Mouse (Mus musculus) myocyte (in vitro differentiated cells): Measurements from ENCODE around the gene Adgre5. TPM values are rescaled to one million over a fixed set of nuclear protein-coding genes. Genes with fewer than 3 reads are reported as not detected.

Experiments
- H3K27me3 ChIP-seq: one replicate; pipeline ENCODE4 v1.6.1; 2011; ENCODE audit not compliant: control insufficient read depth, insufficient read depth, insufficient read length
- H3K36me3 ChIP-seq: one replicate; pipeline ENCODE4 v1.6.1; 2011; ENCODE audit not compliant: control insufficient read depth, insufficient read depth
- H3K4me2 ChIP-seq: one replicate; pipeline ENCODE4 v1.6.1; 2011; ENCODE audit warnings: low read depth, control low read depth
- H3K4me3 ChIP-seq: one replicate; pipeline ENCODE4 v1.5.1; 2011; ENCODE audit warnings: mild to moderate bottlenecking, control low read depth, moderate library complexity
- H3K79me2 ChIP-seq: one replicate; pipeline ENCODE4 v1.6.1; 2011; ENCODE audit not compliant: control insufficient read depth, insufficient read depth
- H3ac ChIP-seq: one replicate; pipeline ENCODE4 v1.6.1; 2011; ENCODE audit not compliant: control insufficient read depth, insufficient read length
- CEBPB ChIP-seq: IDR thresholded peaks from 2 replicates; pipeline ENCODE4 v1.6.1; 2011; ENCODE audit warnings: mild to moderate bottlenecking, moderate library complexity; ENCODE audit not compliant: poor library complexity, insufficient read depth, severe bottlenecking
- E2F4 ChIP-seq: IDR thresholded peaks from one replicate; pipeline ENCODE4 v1.6.1; 2011; ENCODE audit warnings: mild to moderate bottlenecking, control low read depth, moderate library complexity; ENCODE audit not compliant: insufficient read depth
- MAX ChIP-seq: IDR thresholded peaks from one replicate; pipeline ENCODE4 v1.6.1; 2011; ENCODE audit warnings: low read depth, mild to moderate bottlenecking, control low read depth
- MYOD1 ChIP-seq, 3 experiments: IDR thresholded peaks; one replicate each; pipeline ENCODE4 v1.6.1; 2011; ENCODE audit warnings: control low read depth in 2 of 3, low read depth in 2 of 3, mild to moderate bottlenecking in 2 of 3, moderate library complexity in 1 of 3; ENCODE audit not compliant: insufficient read length in 2 of 3, control insufficient read depth in 1 of 3
- MYOG ChIP-seq, 3 experiments: IDR thresholded peaks; one replicate each; pipeline ENCODE4 v1.6.1; 2011; ENCODE audit warnings: control low read depth in 2 of 3, low read depth in 2 of 3, mild to moderate bottlenecking in 2 of 3; ENCODE audit not compliant: insufficient read length in 2 of 3, control insufficient read depth in 1 of 3, insufficient read depth in 1 of 3
- POLR2A ChIP-seq: IDR thresholded peaks from one replicate; pipeline ENCODE4 v1.6.1; 2011; ENCODE audit warnings: low read depth, mild to moderate bottlenecking, control low read depth, moderate library complexity; ENCODE audit not compliant: insufficient read length
- POLR2AphosphoS2 ChIP-seq: IDR thresholded peaks from one replicate; pipeline ENCODE4 v1.6.1; 2011; ENCODE audit warnings: low read depth, control low read depth; ENCODE audit not compliant: insufficient read length
- REST ChIP-seq: IDR thresholded peaks from one replicate; pipeline ENCODE4 v1.6.1; 2011; ENCODE audit warnings: mild to moderate bottlenecking, control low read depth, moderate library complexity; ENCODE audit not compliant: insufficient read depth, insufficient read length
- SRF ChIP-seq: IDR thresholded peaks from one replicate; pipeline ENCODE4 v1.6.1; 2011; ENCODE audit warnings: low read depth; ENCODE audit not compliant: control insufficient read depth, insufficient read length
- TCF12 ChIP-seq: IDR thresholded peaks from one replicate; pipeline ENCODE4 v1.6.1; 2011; ENCODE audit warnings: mild to moderate bottlenecking, control low read depth; ENCODE audit not compliant: poor library complexity, insufficient read depth, severe bottlenecking
- TCF3 ChIP-seq: IDR thresholded peaks from one replicate; pipeline ENCODE4 v1.6.1; 2011; ENCODE audit warnings: low read depth, control low read depth; ENCODE audit not compliant: insufficient read length
- USF1 ChIP-seq: IDR thresholded peaks from one replicate; pipeline ENCODE4 v1.6.1; 2011; ENCODE audit warnings: low read depth, mild to moderate bottlenecking, control low read depth, moderate library complexity
- polyA plus RNA-seq: library from polyadenylated mRNA; unstranded; fragments of >200 nt; fragmentation: generic; extraction: Trizol; gene quantifications from one replicate; pipeline ENCODE4 v1.2.1, GENCODE M21; 2012; ENCODE audit warnings: missing spikeins

Gene Adgre5
- polyA plus RNA-seq, 1 experiment: 137 TPM

GRCm38 (mm10) chr8:83681099-83681498 is 60.0 kb downstream of the Adgre5 start:
- H3K27me3 ChIP-seq: no peaks in the 10 kb centered on the region
- no peak overlapping the region for H3K4me3 ChIP-seq
- H3ac ChIP-seq: no peak overlapping the region
- TF ChIP-seq MAX: no peak
- TF ChIP-seq REST: no peak
- no peak for TF ChIP-seq MYOD1 (IDR thresholded peaks at IDR 0.05; ENCODE audit: control insufficient read depth in 1 of 3, insufficient read length in 2 of 3, low read depth in 2 of 3)
- no peak for TF ChIP-seq TCF12
- no peak for TF ChIP-seq POLR2A
- TF ChIP-seq MYOG (IDR thresholded peaks at IDR 0.05; ENCODE audit: control insufficient read depth in 1 of 3, insufficient read depth in 1 of 3, insufficient read length in 2 of 3, low read depth in 2 of 3): no peak
- TF ChIP-seq E2F4: no peak
- TF ChIP-seq USF1: no peak
- no peak for TF ChIP-seq POLR2AphosphoS2
- TF ChIP-seq TCF3: no peak
- TF ChIP-seq SRF: no peak
- H3K4me2 ChIP-seq: no peak overlapping the region
- H3K79me2 ChIP-seq: no peaks in the 10 kb centered on the region
- peaks cover 17% of the 10 kb centered on the region for H3K36me3 ChIP-seq

GRCm38 (mm10) chr8:83680603-83681002 is 60.5 kb downstream of the Adgre5 start:
- no peak for TF ChIP-seq E2F4
- no peak for TF ChIP-seq REST
- TF ChIP-seq TCF12: no peak
- TF ChIP-seq SRF: no peak
- Histone ChIP-seq H3K36me3 (peaks cover 17% of the 10 kb centered on the region), H3K27me3 (no peaks in the 10 kb centered on the region), H3K79me2 (no peaks in the 10 kb centered on the region), H3K4me2 (no peak overlapping the region), H3ac (no peak overlapping the region), H3K4me3 (no peak overlapping the region)

DNA sequence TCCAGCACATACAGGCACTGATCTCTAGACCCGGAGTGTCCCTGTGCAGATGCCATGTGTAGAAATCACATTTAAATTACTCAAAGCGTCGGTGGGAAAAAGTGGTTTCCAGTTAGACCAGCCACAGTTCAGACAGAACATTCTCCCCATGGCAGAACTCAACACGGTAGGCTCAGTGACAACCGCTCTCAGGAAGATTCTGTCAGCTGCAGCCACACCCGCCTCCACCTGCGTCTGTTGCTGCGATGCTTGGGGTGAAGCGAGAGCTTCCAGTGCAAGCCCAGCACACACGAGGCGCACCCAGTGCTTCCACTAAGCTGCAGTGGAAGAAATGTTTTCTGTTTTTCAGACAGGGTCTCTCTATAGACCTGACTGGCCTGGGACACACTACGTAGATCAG is 61.3 kb downstream of the Adgre5 start:
- TF ChIP-seq MYOG (IDR thresholded peaks at IDR 0.05; ENCODE audit: control insufficient read depth in 1 of 3, insufficient read depth in 1 of 3, insufficient read length in 2 of 3, low read depth in 2 of 3) (no peak), E2F4 (no peak), CEBPB (no peak), REST (no peak), MAX (no peak), MYOD1 (IDR thresholded peaks at IDR 0.05; ENCODE audit: control insufficient read depth in 1 of 3, insufficient read length in 2 of 3, low read depth in 2 of 3) (no peak), TCF12 (no peak), POLR2AphosphoS2 (no peak), POLR2A (no peak), USF1 (no peak), SRF (no peak)
- H3K4me3 ChIP-seq: no peak overlapping the region
- peaks cover 17% of the 10 kb centered on the region for H3K36me3 ChIP-seq
- no peak overlapping the region for H3K4me2 ChIP-seq
- H3K27me3 ChIP-seq: no peaks in the 10 kb centered on the region
- no peak overlapping the region for H3ac ChIP-seq
- H3K79me2 ChIP-seq: no peaks in the 10 kb centered on the region

GRCm38 (mm10) chr8:83674497-83674896 is 66.6 kb downstream of the Adgre5 start:
- TF ChIP-seq REST (no peak), E2F4 (no peak)
- Histone ChIP-seq H3K27me3 (no peaks in the 10 kb centered on the region), H3K36me3 (peaks cover 15% of the 10 kb centered on the region), H3ac (no peak overlapping the region), H3K79me2 (no peaks in the 10 kb centered on the region), H3K4me3 (no peak overlapping the region), H3K4me2 (no peak overlapping the region)

Other genes with a start within 250 kb of the Adgre5 start
- not detected for gene Olfr370, start 205.5 kb downstream of the Adgre5 start, polyA plus RNA-seq
- 421 TPM for gene Ndufb7, start 174.7 kb downstream of the Adgre5 start, polyA plus RNA-seq
- gene Tecr, start 133.4 kb downstream of the Adgre5 start, polyA plus RNA-seq: 459 TPM
- gene Dnajb1, start 133.1 kb downstream of the Adgre5 start, polyA plus RNA-seq: 17.7 TPM
- gene Gipc1, start 88.6 kb downstream of the Adgre5 start, polyA plus RNA-seq: 85.5 TPM
- 0.78 TPM for gene Ptger1, start 74.6 kb downstream of the Adgre5 start, polyA plus RNA-seq
- gene Pkn1, start 42.1 kb downstream of the Adgre5 start, polyA plus RNA-seq: 34.1 TPM
- gene Ddx39, start 26.1 kb downstream of the Adgre5 start, polyA plus RNA-seq: 113 TPM
- 11.5 TPM for gene Adgrl1, start 158.8 kb upstream of the Adgre5 start, polyA plus RNA-seq
- 0.11 TPM for gene Gm10644, start 213.9 kb upstream of the Adgre5 start, polyA plus RNA-seq
- gene Asf1b, start 214.2 kb upstream of the Adgre5 start, polyA plus RNA-seq: 36.8 TPM
- gene Prkaca, start 231.7 kb upstream of the Adgre5 start, polyA plus RNA-seq: 181 TPM